Mouse (Mus musculus) megakaryocyte, embryonic 14.5 days (primary cell): ENCODE results near the gene Srebf2.

Experiments
- FLI1 ChIP-seq: IDR thresholded peaks from 2 replicates; pipeline ENCODE4 v1.6.1; 2012; ENCODE audit warnings: low read length, inconsistent platforms, mixed read lengths
- GATA1 ChIP-seq: IDR thresholded peaks from 3 replicates; pipeline ENCODE4 v1.6.1; 2012; ENCODE audit warnings: mixed read lengths, low read length, inconsistent platforms, borderline replicate concordance

GRCm38 (mm10) chr15:82130599-82130998 lies 16.4 kb upstream of the Srebf2 start:
- TF ChIP-seq GATA1: no peak
- TF ChIP-seq FLI1: no peak
